Mouse (Mus musculus) mouse trophoblast stem cell (cell line): ENCODE data around the gene Wars.
"Not testable (repeated sequence)": the region's sequence is repeated elsewhere in the genome, so short reads cannot be mapped to it uniquely, and the experiment has no call there.

ENCODE experiments used
- in situ Hi-C, 2 experiments: fragments of 300-500 bp; cut with MseI, MboI; formaldehyde crosslinking; loops; 2 replicates in 1 of 2; 3 replicates in 1 of 2; pipeline ENCODE4 v1.15.1; 2025

Gene Wars

GRCm38 (mm10) chr12:108857589-108858184 lies 36.3 kb downstream of the Wars start:
- in situ Hi-C loops, result no loop called here

DNA sequence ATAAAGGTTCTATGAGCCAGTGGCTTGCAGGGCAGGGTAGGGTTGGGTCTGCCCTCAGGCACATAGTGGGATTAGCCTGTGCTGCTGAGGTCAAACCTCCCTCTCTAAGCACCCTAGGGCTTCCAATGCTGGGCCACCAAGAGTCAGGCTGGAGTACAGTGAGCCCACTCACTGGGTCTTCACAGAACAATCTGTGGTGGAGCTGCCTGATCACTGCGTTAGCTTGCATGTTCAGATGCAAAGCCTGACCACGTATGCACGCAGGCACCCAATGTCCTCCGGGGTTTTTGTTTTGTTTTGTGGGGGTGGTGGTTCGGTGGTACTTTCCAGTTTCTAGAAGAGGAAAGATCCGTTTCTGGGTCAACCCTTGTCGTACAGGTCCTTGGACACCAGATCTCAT lies 36.9 kb downstream of the Wars start:
- in situ Hi-C loops, result no loop called here

DNA sequence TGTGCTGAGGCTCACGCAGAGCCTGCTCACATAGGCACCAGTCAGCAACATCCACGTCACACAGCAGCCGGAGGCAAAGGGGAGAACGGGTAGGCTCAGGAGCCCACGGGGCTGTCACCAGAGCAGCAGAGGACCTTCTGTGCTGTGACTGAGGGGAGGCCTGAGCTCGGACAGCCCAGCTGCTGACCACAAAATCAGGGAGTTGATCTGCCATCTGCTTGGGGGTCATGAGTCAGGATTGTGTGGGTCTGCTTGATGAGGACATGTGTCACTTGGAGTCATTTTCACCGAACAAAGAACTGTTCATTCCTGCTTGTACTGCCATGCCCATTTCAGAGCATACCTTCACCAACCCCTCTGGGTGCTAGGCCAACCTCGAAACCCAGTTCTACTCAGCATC lies 37.8 kb downstream of the Wars start:
- in situ Hi-C loops, result no loop called here

GRCm38 (mm10) chr12:108855081-108855480 lies 38.9 kb downstream of the Wars start:
- in situ Hi-C loops, result no loop called here

GRCm38 (mm10) chr12:108852822-108853221 lies 41.2 kb downstream of the Wars start:
- in situ Hi-C loops, result no loop called here

GRCm38 (mm10) chr12:108850886-108851285 lies 43.1 kb downstream of the Wars start:
- in situ Hi-C loops, result no loop called here

- in situ Hi-C loops, result no loop called here
Measured at GRCm38 (mm10) chr12:108850129-108850528, 43.8 kb downstream of the Wars start.

GRCm38 (mm10) chr12:108849488-108850022 lies 44.4 kb downstream of the Wars start:
- in situ Hi-C loops, result no loop called here

DNA sequence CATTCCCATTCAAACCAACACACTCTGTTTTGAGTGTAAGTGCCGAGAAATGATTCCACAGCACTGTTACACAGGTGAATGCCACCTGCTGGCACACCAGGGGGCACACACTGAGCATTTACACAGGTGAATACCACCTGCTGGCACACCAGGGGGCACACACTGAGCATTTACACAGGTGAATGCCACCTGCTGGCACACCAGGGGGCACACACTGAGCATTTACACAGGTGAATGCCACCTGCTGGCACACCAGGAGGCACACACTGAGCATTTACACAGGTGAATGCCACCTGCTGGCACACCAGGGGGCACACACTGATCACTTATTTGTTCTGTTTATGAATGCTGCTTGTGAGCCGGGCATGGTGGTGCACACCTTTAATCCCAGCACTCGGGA lies 45.9 kb downstream of the Wars start:
- in situ Hi-C loops, result not testable (repeated sequence)

GRCm38 (mm10) chr12:108842663-108843062 lies 51.3 kb downstream of the Wars start:
- in situ Hi-C loops, result no loop called here

- in situ Hi-C loops, result no loop called here
Measured at GRCm38 (mm10) chr12:108841181-108841580, 52.8 kb downstream of the Wars start.

GRCm38 (mm10) chr12:108836722-108837121 lies 57.3 kb downstream of the Wars start:
- in situ Hi-C loops, result no loop called here

DNA sequence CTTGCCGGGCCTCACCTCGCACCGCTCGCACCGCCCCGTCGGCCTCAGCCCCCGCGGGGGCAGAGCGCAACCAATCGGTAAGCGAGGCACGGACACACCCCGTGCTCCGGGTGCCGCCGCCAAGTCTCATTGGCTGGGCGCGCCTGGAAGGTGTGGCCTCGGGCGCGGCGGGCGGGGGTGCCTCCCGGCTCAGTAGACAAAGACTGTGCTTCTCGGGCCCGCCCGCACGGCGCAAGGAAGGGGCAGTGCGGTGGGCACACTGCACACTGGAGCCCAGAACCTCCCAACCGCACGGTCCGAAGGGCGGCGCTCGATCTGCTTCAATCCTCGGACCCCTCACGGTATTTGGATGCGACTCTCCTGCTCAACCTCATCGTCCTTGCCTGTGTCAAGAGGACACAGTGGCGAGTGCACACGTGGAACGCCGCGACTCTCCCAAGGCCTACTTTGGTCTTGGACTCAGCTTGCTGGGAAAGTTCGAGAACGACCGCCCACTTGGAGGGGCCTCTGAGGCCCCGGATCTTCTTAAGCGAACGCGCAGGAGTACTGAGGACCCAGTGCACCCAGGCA lies 58.0 kb downstream of the Wars start, which contains the start of the genes Slc25a29 and Slc25a47:
Gene Slc25a29, minus strand, starts transcription at position 44 of the 570 bp plus-strand sequence.
Gene Slc25a47, plus strand, starts transcription at position 207 of the 570 bp plus-strand sequence.
- in situ Hi-C loops, result no loop called here

GRCm38 (mm10) chr12:108835208-108835839 lies 58.6 kb downstream of the Wars start:
- in situ Hi-C loops, result no loop called here

DNA sequence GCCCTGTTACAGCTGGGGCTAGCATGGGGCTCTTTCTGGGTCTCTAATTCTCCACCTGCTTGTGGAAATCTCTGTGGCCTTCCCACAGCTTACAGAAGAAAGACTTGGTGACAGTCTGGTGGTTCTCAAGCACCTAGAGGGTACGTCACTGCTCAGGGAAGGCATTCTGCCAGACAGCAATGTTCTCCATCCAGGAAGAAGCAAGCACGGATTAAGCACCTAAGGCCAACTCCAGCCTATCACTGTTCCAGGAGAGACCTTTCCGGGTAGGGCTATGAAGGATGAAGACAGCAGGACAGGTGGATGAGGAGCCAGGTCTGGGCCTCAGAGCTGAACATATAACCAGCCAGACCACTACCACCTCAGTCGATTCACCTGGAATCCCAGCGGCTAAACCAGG lies 59.2 kb downstream of the Wars start:
- in situ Hi-C loops, result no loop called here

DNA sequence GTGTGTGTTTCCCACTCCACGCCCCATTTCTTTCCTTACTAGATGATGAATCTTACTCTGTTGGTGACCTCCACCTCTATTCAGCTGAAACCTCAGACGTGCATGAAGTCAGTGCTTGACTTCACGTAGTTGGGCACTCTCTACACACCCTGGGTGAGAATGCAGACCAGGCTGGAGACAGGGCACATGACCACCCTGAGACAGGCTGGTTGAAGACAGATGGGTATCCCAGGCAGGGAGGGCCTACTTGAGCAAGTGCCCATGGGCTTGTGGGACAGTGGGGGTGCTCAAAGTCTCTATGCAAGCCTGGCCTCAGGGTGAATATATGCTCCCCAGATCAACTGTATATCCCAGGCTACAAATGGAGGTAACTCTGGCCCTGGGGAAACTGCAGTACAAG lies 59.6 kb downstream of the Wars start:
- in situ Hi-C loops, result no loop called here

DNA sequence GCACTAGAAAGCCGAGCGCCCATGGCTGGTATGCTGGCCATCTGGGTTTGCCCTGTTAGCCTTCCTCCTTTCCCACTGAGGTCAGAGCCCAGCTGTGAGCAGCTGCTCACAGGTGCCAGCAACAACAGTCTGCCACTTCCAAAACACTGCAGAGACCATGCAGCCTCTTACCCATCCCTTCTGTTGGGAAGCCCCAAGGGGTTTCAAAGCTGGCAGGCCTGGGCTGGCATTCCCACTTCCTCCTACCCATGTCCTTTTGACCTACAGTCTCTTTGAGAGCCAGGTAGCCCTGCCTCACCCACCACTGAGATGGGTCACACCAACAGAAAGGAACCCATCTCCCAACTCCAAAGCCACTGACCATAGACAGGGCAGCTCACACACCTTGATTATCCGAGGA lies 60.6 kb downstream of the Wars start:
- in situ Hi-C loops, result no loop called here

DNA sequence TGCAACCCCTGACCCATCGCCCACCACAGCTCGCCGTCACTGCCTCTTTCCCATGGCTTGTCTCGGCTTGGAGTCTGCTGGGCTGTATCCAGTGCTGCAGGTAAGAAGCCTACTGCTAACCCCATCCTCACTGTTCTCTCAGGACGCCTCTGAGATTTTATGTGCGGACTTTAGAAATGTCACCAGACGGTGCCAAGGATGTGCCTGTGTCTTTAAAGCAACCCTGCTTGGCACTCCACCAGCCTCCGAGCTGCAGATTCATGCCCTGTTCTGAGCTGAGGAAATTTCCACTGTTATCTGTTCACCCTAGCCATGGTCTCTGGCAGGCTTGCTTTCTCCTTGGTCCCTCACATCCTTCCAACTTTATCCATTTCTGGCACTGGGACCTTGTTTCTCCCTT lies 61.1 kb downstream of the Wars start:
- in situ Hi-C loops, result no loop called here

GRCm38 (mm10) chr12:108831966-108832643 lies 61.9 kb downstream of the Wars start:
- in situ Hi-C loops, result no loop called here

DNA sequence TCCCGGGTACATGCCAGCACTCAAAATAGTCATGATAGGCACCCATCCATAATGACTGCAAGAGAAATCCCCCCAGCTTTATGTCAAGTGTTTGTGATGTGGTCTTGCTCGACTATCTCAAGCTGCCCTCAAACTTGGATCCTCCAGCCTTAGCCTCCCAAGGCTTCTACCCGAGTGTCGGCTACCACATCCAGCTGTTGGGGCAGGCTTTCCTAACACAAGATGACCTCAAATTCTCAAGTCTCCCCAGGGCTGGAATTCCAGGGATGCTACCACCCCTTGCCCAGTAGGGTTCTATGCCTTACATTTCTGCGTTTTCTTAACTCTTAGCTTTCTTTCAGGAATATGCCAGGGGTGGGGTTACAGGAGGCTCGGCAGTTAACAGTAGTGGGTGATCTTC lies 63.6 kb downstream of the Wars start:
- in situ Hi-C loops, result no loop called here

GRCm38 (mm10) chr12:108829636-108830035 lies 64.3 kb downstream of the Wars start:
- in situ Hi-C loops, result no loop called here

DNA sequence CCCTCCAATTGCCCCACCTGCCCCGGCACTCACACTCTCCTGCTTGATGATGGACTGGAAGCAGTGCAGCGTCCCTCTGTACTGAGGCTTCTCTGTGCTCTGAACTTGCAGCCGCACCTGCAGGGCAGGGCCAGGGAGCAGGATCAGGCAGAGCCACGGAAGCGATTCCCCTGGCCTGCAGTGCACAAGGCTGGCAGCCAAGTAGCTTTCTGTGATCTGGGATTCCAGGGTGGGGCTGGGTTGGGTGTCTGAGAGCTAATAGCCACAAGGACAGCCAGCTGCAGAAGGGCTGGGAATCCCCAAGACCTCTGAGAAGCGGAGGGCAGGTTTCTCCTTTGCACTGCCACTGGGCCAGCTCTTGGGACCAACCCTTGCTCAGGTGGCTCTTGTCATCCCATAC lies 66.3 kb downstream of the Wars start:
- in situ Hi-C loops, result no loop called here
